Mouse (Mus musculus) lung, adult 10 weeks (tissue): ENCODE results near the gene Flywch2. TPM values are rescaled to one million over a fixed set of nuclear protein-coding genes. Genes with fewer than 3 reads are reported as not detected.

Source experiments
- polyA plus RNA-seq: library from polyadenylated mRNA; stranded (reverse); fragments of 350-450 nt; fragmentation: Illumina TruSeq; extraction: RNeasy Lipid Tissue Mini Kit (QIAGEN cat#74804); gene quantifications from one replicate; pipeline ENCODE4 v1.2.3, GENCODE M21; 2014; ENCODE audit warnings: low read depth, low replicate concordance; ENCODE audit not compliant: insufficient read depth

Flywch2 gene
- 11.3 TPM for polyA plus RNA-seq

GRCm38 (mm10) chr17:23785561-23786471 lies at the start of gene Flywch2:
Flywch2 (minus strand) TSS chr17:23786081.

DNA sequence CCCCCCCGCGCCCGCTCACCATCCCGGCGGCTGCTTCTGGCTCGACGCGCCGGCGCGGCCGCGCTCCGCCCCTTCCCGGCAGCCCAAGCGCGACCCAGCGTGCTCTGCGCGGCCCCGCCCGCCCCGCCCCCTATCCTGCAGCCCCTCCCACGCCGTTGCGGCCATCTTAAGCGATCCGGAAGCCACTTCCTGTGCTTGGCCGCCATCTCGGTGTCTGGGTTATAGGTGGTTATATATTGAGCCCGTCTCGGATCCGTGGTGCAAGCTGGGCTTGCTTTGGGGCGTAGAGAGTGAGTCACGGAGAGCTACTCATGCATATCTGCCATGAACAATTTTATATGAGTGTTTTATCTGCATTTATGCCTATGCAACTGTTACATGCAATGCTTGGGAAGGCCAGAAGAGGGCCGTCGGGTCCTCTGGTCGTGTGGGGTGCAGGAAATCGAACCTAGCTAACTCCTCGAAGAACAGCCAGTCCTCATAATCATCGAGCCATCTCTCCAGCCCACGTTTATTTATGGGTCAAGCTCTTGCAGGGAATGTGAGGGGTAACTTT lies 43.3 kb upstream of the Flywch2 start, which contains the start of gene Elob:
Gene Elob (minus strand): TSS at position 73 of the 556 bp plus-strand sequence.

GRCm38 (mm10) chr17:23790269-23791078 lies 4.6 kb upstream of the Flywch2 start, which contains the start of gene Srrm2:
Srrm2 (plus strand) TSS chr17:23790532.

DNA sequence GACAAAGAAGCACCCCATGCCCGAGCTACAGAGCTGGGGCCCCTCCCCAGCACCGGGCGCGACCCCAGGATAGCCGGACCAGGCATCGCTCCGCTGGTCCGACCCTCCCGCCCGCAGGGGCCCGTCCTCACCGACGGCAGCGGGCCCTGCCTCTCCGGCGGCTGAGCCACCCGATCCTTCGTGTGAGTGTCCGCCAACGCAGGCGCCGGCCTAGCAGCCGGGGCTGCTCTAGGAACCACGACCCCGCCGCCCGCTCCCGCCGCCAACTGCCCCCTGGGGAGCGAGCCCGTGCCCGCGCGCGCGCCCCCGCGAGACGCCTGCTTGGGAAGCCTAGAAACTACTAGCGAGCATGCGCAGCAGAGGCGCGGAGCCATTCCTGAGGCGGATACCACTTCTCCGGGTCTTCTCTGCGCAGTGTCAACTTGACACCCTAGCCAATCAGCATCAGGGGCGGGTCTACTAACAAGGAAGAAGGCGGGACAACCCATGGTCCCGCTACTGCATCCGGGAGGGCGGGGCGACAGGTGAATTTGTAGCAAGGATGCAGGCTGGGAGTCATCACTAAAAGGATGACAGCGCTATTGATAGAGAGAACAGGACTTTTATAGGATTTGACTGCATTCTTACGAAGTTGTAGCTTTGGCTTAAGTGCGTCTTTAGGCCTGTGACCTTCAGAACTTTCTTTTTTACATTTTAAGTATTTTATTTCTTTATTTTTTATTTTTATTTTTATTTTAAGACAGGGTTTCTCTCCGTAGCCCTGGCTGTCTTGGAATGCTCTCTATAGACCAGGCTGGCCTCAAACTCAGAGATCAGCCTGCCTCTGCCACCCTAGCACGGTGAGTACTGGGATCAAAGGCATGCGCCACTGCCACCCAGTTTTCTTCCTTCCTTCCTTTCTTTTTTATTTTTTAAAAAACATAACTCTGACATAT lies 14.3 kb downstream of the Flywch2 start, which contains the start of gene Flywch1:
Gene Flywch1 (minus strand): TSS at position 319 of the 935 bp plus-strand sequence.

GRCm38 (mm10) chr17:23745301-23746251 lies 40.3 kb downstream of the Flywch2 start, which contains the start of gene Kremen2:
Kremen2 (minus strand) TSS chr17:23745833.

GRCm38 (mm10) chr17:23740598-23741021 lies 45.3 kb downstream of the Flywch2 start, which contains the start of gene Paqr4:
Paqr4 (minus strand) TSS chr17:23740867.

Other genes starting within 250 kb of the Flywch2 start
- gene Zfp213, start 221.8 kb downstream of the Flywch2 start, polyA plus RNA-seq, result 4.9 TPM
- gene Zfp13, start 186.6 kb downstream of the Flywch2 start, polyA plus RNA-seq, result 5.4 TPM
- gene Zscan10, start 185.2 kb downstream of the Flywch2 start, polyA plus RNA-seq, result not detected
- gene Mmp25, start 140.8 kb downstream of the Flywch2 start, polyA plus RNA-seq, result 0.27 TPM
- 4.0 TPM for gene Bicdl2, start 125.6 kb downstream of the Flywch2 start, polyA plus RNA-seq
- 190 TPM for gene Hcfc1r1, start 112.5 kb downstream of the Flywch2 start, polyA plus RNA-seq
- gene Thoc6, start 112.2 kb downstream of the Flywch2 start, polyA plus RNA-seq, result 13.9 TPM
- gene Tnfrsf12a, start 108.6 kb downstream of the Flywch2 start, polyA plus RNA-seq, result 52.6 TPM
- 0.33 TPM for gene Cldn6, start 106.8 kb downstream of the Flywch2 start, polyA plus RNA-seq
- not detected for gene Cldn9, start 102.1 kb downstream of the Flywch2 start, polyA plus RNA-seq
- not detected for gene 1520401A03Rik, start 63.3 kb downstream of the Flywch2 start, polyA plus RNA-seq
- gene Pkmyt1, start 59.7 kb downstream of the Flywch2 start, polyA plus RNA-seq, result 4.5 TPM
- 16.5 TPM for gene Paqr4, start 45.2 kb downstream of the Flywch2 start, polyA plus RNA-seq
- 0.32 TPM for gene Kremen2, start 40.2 kb downstream of the Flywch2 start, polyA plus RNA-seq
- 21.7 TPM for gene Flywch1, start 14.5 kb downstream of the Flywch2 start, polyA plus RNA-seq
- 98.6 TPM for gene Srrm2, start 4.5 kb upstream of the Flywch2 start, polyA plus RNA-seq
- gene Elob, start 43.1 kb upstream of the Flywch2 start, polyA plus RNA-seq, result 496 TPM
- gene Prss33, start 50.0 kb upstream of the Flywch2 start, polyA plus RNA-seq, result not detected
- gene Prss32, start 57.8 kb upstream of the Flywch2 start, polyA plus RNA-seq, result not detected
- 0.25 TPM for gene Prss41, start 58.1 kb upstream of the Flywch2 start, polyA plus RNA-seq
- gene Prss21, start 82.0 kb upstream of the Flywch2 start, polyA plus RNA-seq, result not detected
- gene Dcpp1, start 94.8 kb upstream of the Flywch2 start, polyA plus RNA-seq, result not detected
- gene Dcpp2, start 94.8 kb upstream of the Flywch2 start, polyA plus RNA-seq, result not detected
- gene Dcpp3, start 131.4 kb upstream of the Flywch2 start, polyA plus RNA-seq, result not detected
- not detected for gene Sbp, start 155.6 kb upstream of the Flywch2 start, polyA plus RNA-seq
- not detected for gene Sbpl, start 169.2 kb upstream of the Flywch2 start, polyA plus RNA-seq
- 0.35 TPM for gene Prss30, start 194.5 kb upstream of the Flywch2 start, polyA plus RNA-seq
- not detected for gene Prss22, start 212.0 kb upstream of the Flywch2 start, polyA plus RNA-seq